Mouse (Mus musculus) neutrophil, adult 5-6 weeks (primary cell): ENCODE measurements around the gene P2rx3. TPM values are rescaled to one million over a fixed set of nuclear protein-coding genes. Genes with fewer than 3 reads are reported as not detected.

Source experiments
- ATAC-seq: fragments of 151-379, 151-347 bp; 2 replicates; pipeline ENCODE4 v1.8.0; 2017; ENCODE audit warnings: mild to moderate bottlenecking, moderate TSS enrichment; ENCODE audit not compliant: insufficient number of reproducible peaks, poor library complexity, low FRiP score, severe bottlenecking; ENCODE audit errors: extremely low read depth
- total RNA-seq: library from RNA; stranded (forward); fragments of 200-1000 nt; gene quantifications from 2 replicates; pipeline ENCODE4 v1.2.3, GENCODE M21; 2017

Gene P2rx3
- total RNA-seq = not detected in 2 replicates

DNA sequence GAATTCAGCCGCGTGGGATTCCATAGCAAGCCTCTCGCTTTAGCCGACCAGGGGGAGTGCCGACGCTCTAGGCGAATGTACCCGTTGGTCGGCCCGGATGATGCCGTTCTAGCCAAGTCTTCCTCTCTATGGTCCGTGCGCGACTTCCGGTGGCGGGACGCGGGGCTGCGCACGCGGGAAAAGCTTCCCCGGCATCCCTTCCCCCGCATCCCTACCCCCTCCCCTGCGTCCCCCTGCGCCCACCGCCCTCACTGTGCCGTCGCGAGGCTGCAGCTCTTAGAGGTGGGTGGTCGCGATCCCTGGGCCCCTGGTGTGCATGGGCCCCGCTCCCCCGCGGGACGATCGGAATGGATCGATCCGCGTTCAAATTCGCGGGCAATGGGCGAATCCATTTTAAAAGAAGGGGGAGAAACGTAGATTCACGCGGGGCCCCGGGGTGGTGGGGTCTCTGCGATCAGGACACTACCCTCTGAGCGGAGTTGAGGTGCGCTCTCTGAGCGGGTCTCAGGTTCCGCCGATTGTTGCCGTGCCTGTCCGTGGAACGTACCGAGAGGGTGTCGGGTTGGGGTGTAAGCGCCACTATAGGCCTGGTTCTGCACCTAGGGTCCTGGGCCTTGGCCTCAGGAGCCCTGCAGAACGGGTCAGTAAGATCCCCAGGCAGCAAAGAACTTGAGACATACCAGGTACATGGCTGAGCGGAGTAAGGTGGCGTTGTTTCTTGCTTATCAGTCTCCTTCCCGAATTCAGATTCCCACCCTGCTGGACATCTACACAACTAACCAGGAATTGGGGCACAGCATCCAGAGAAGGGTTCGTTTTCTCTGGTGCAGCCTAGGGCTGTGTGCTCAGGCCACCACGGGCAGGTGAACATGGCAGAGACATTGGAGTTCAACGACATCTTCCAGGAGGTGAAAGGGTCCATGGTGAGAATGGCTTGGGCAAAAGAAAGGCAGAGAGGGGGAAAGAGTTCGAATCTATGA lies at the start of gene P2rx3, which contains the start of gene Ssrp1:
Gene P2rx3, minus strand, starts transcription at position 416 of the 980 bp plus-strand sequence.
Gene Ssrp1, plus strand, starts transcription at position 188 of the 980 bp plus-strand sequence.
- peak; percentile 93 for ATAC-seq

DNA sequence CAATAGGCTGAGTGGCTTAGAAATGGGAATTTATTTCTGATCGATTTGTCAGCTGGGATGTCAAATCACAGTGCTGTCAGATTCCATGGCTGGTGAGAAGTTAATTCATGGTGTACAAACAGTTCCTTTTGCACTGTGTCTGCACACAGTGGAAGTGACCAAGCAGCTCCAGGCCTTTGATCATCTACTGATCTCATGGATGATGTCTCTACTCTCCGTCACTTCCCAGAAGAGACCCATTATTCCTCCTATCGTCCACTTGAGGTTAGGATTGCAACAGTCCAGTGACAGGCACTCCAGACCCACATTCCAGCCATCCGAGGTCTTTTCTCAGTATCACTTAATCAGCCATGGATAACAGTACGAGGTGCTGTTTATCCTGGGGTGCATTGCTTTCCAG lies 36.5 kb upstream of the P2rx3 start:
- no peak for ATAC-seq

DNA sequence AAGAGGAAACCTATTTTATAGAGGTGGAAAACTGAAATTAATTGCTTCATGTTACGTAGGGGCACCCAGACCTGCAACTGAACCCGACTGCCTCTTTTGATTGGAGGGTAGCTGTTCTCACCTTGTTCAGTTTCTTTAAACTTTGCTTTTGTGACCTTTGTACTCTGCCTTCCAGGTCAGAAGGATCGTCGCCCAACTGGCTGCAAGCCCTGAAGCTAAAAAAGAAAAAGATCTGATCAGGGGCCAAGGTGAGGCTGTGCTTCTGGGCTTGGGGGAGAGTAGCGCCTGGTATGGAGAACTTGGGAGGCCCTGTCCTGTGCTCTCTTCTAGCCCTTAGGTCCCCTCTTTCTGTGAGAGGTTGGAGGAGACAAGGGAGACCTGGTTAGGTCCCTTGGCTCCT lies 34.7 kb upstream of the P2rx3 start:
- ATAC-seq = no peak

- no peak for ATAC-seq
Measured at GRCm38 (mm10) chr2:85070086-85070485, 32.8 kb upstream of the P2rx3 start.

DNA sequence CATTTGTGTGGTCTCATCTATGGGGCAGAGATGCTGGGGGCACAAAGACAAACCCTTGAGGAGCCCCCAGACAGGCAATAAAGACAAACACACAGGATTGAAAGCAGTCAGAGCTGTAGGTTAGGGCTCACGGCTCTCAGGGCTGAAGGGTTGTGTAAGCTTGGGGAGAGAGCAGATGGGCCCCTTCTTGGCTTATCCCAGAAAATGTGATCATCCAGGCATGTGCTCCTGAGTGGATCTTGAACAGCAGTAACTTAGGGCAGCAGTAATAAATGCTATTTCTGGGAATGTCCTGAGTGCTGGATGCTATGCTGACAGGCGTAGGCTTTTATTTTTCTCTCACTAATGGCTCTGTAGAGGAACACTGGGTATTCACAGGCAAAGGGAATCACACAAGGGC lies 31.4 kb upstream of the P2rx3 start:
- no peak for ATAC-seq

DNA sequence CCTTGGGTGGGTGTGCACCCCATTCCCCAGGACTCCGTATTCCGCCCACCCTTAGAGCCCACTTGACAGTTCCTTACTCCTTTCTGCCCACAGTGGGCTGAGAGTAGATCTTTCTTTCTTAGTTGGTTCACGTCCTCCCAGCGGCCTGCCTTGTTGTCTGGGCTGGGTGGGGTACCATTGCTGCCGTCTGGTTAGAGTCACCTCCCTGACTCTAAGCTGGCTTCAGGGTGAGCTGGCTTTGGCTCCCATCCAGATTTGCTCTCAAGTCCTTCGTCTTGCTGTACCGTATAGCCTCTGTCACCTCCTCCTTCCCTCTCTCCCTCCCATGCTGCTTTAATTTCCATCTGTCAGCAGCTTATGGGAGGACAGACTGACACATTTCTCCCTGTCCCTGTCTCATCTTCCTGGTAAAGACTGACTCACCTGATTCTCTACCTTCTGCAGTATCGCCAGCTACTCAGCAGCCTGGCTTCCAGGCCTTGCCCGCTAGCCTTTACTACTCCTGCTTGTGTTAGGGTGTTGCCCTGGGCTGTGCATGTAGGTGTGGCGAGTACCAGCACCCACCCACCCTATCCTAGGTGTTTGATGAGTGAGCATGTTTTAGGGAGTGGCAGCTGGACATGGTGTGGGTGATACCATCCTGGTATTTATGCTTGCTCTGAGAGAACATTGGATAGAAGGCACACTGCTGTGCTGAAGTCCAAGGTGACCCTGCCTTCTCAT lies 30.8 kb upstream of the P2rx3 start:
- no peak for ATAC-seq

- ATAC-seq = no peak
Measured at GRCm38 (mm10) chr2:85066937-85067336, 29.7 kb upstream of the P2rx3 start.

DNA sequence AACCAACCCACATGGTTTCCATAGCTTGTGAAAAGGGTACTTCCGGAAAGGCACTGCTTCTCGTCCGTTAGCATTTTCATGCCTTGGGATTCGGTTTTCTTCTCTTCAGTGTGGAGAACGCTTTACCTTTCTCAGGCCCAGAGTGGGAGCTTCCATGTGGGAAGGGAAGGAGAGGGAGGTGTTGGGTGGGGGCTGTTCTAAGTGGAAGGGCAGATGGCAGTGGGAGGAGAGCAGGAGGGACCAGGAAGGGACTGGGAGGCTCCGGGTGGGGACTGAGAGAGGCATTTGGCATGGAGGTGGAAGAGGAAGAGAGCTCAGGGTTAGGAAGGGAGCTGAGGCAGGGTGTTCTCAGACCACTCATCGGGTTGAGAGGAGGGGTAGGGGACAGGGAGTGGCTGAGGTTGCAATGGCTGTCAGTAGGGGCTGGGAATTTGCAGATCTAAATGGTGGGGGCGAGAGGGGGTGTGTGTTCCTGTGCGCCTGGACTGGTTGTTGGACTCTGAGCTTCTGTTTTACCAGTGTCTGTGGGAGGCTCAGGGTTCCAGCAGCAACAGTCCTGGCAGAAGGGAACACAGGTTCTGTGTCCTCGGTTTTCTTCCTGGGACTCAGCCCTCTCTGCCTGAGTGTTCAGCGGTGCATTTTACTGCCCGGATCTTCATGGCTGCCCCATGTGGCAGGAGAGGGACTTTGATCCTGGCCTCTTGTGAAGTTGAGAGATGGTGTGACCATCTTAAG lies 28.0 kb upstream of the P2rx3 start:
- ATAC-seq = no peak

DNA sequence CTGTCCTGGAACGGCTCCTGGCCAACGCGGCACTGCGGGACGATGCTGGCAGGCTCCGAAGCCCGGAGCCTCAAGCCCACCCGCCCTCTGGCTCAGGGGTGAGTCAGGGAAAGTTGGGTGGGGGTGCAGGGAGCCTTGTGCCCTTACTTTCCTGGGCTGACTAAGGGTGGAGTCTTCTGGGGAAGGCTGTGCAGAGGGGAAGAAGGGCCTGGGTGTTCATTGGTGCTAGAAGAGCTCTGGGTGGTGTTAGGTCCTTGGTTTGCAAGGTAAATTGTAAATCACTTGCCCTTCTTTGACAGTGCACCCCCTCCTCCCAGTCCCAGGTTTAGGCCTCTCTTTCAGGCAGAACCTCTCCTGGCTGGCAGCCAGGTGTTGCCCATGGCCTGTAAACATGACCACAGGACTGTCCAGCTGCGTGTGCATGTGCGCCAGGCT lies 23.9 kb upstream of the P2rx3 start:
- no peak for ATAC-seq

DNA sequence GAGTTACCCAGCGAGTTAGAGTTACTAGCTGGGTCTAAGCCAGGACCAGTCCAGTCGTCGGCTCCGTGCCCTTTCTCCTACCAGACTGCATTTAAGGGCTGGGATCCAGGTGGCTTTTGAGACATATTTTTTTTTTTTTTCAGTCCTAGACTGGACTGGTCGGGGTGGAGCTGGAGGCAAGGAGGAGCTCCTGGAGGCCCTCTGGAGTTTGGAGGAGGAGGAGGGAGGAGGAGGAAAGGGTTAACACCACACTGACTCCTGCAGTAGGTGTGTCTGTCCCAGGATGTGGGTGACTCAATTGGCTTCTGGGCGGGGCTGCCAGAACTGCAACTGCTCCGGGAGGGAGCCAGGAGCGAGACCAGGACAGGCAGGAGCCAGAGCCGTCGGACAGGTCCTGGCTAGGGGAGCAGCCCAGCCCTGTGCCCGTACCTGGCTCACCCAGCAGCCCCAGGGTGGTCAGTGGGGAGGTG lies 23.4 kb upstream of the P2rx3 start:
- no peak for ATAC-seq

GRCm38 (mm10) chr2:85059677-85060076 lies 22.4 kb upstream of the P2rx3 start:
- no peak for ATAC-seq

DNA sequence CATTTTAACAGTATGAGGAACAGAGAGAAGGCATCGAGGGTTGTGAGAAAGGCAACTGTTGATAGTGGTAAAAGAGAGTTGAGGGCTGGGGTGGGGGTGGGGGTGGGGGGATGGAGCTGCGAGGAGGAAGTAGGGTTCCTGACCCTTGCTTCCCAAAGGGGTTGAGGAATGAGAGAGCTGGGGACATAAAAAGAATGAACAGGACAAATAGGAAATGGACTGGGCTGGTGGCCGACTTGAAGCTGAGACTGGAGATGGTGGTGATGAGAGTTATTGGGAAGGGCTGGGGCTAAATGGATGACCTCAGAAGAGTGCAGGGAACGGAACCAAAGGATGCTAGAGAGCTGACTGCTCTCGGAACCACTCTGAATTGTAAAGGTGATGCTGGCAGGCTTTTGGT lies 19.4 kb upstream of the P2rx3 start:
- ATAC-seq = no peak

DNA sequence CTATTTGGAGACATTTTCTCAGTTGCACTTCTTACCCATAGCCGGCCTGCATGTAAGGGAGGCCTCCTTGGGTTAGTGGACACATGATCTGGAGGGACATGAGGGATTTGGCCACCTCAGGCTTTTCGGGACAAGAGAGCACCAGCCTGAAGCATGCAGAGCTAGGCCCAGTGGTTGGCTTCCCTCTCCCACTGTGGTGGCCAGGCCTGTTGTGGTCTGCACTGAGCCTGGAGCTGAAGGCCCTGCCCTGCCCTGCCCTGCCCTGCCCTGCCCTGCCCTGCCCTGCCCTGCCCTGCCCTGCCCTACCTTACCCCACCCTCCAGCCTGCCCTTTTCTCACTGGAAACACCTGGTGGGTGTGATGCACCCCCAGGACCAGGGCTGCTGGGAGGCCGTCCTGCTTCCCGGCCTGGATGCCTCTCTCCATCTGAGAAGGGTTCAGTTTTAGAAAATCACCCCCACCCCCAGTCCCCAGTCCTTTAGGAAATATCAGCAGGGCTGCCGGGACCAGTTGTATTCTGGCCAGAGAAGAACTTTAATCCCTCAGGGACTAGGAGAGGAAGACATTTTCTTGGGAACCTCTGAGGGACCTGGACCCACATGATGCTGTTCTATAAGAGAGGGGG lies 16.0 kb upstream of the P2rx3 start:
- no peak for ATAC-seq

GRCm38 (mm10) chr2:85050746-85051145 lies 13.5 kb upstream of the P2rx3 start:
- no peak for ATAC-seq

- no peak for ATAC-seq
Measured at GRCm38 (mm10) chr2:85050001-85050634, 12.9 kb upstream of the P2rx3 start.

DNA sequence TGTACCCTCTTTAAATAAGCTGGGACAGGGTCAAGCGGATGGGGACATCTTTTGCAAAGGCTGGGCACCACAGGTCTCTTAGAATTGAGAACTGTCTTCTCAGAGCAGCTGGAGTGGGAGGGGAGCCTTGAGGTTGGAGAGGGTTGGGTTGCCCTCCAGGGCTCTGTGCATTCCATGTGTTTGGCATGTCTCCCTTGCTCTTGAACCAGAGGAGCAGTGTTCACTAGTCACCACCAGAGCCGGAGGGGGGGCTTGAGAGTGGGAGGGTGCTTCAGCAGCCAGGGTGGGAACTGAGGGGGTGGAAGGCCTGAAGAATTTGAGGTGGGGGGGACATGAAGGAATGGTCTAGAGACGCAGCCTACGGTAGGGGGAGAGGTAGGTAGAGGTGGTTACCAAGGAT lies 12.0 kb upstream of the P2rx3 start:
- ATAC-seq = no peak

GRCm38 (mm10) chr2:85048168-85048751 lies 11.0 kb upstream of the P2rx3 start:
- ATAC-seq = peak; percentile 5; the same call in 1 of the 2 replicates

GRCm38 (mm10) chr2:85047596-85048167 lies 10.4 kb upstream of the P2rx3 start, which contains the start of gene Tnks1bp1:
Tnks1bp1 (plus strand) TSS chr2:85048022.
- peak; percentile 88 for ATAC-seq
